8 mouse cellular contexts compared by ENCODE assay signal in the genomic region with DNA sequence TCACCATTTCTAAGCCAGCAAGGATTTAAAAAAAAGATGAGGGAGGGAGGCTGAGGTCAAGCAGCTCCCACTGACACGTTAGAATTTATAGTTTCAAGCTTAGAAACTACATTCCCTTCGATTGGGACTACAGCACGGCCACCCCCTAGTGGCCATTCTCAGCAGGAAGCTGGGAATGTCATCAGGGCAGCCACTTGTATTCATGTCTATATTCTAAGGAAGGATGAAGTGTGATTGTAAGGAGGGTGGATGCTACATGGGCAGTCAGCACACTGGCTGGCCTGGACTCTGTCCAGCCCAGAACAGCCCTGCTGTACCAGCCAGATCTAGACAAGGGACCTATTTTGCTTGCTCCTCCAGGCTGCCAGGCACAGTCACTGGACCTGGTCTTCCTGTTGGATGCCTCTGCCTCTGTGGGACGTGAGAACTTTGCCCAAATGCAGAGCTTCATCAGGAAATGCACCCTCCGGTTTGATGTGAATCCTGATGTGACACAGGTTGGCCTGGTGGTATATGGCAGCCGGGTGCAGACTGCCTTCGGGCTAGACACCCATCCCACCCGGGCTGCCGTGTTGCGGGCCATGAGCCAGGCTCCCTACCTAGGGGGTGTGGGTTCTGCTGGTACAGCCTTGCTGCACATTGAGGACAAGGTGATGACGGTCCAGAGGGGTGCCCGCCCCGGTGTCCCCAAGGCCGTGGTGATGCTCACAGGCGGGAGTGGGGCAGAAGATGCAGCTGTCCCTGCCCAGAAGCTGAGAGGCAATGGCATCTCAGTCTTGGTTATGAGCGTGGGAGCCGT. TPM values are rescaled to one million over a fixed set of nuclear protein-coding genes. Genes with fewer than 3 reads are reported as not detected.
A peak's percentile ranks its signal among the peaks of the same experiment; 100 is the strongest.
DNase-seq lines count a peak whose midpoint lies in the region; ATAC-seq and TF ChIP-seq lines count a peak whose summit lies in the region.

No protein-coding gene starts in this region.

- H3K27ac ChIP-seq in cerebellum, adult 2 months (ENCODE audit: insufficient read depth, low read length), result no peak overlapping the region
- no peak overlapping the region for H3K27ac ChIP-seq in intestine, embryonic 15.5 days
- no peak overlapping the region for H3K27ac ChIP-seq in limb, embryonic 10.5 days
- no peak overlapping the region for H3K27ac ChIP-seq in neural tube, embryonic 13.5 days (replicated peaks)

- 57% methylated on average over 17 of the region's 17 CpGs for WGBS in cerebellum, adult 2 months
- 74% methylated on average over 17 of the region's 17 CpGs for WGBS in intestine, embryonic 15.5 days
- 77% methylated on average over 17 of the region's 17 CpGs for WGBS in limb, embryonic 10.5 days
- WGBS in neural tube, embryonic 13.5 days, result 74% methylated on average over 17 of the region's 17 CpGs

- no peak overlapping the region for H3K4me3 ChIP-seq in cerebellum, adult 2 months (replicated peaks; ENCODE audit: insufficient read depth, low read depth, low read length)
- no peak overlapping the region for H3K4me3 ChIP-seq in C2C12 (ENCODE audit: insufficient read depth, poor library complexity, severe bottlenecking)
- H3K4me3 ChIP-seq in intestine, embryonic 15.5 days (replicated peaks), result no peak overlapping the region
- H3K4me3 ChIP-seq in limb, embryonic 10.5 days, result no peak overlapping the region
- no peak overlapping the region for H3K4me3 ChIP-seq in neural tube, embryonic 13.5 days

- TF ChIP-seq POLR2A in cerebellum, adult 2 months (IDR thresholded peaks at IDR 0.05; ENCODE audit: borderline replicate concordance, insufficient read depth, low read length), result no peak

- no peaks in the 10 kb centered on the region for H3K27me3 ChIP-seq in cerebellum, adult 2 months (ENCODE audit: control insufficient read depth, insufficient read depth, low read length)
- H3K27me3 ChIP-seq in C2C12 (ENCODE audit: control insufficient read depth, insufficient read depth, insufficient read length), result peaks cover 3% of the 10 kb centered on the region
- H3K27me3 ChIP-seq in intestine, embryonic 15.5 days (replicated peaks), result no peaks in the 10 kb centered on the region
- peaks cover 44% of the 10 kb centered on the region; the same call in 1 of the 2 replicates for H3K27me3 ChIP-seq in limb, embryonic 10.5 days (ENCODE audit: low read depth, poor library complexity, severe bottlenecking)
- no peaks in the 10 kb centered on the region for H3K27me3 ChIP-seq in neural tube, embryonic 13.5 days

- peak; percentile 68 for TF ChIP-seq CTCF in cerebellum, adult 2 months (IDR thresholded peaks at IDR 0.05; ENCODE audit: borderline replicate concordance, insufficient read depth, low read depth, low read length)
- peak; percentile 78 for TF ChIP-seq CTCF in C2C12 (IDR thresholded peaks at IDR 0.05; ENCODE audit: control insufficient read depth, insufficient read depth, insufficient read length)

- peaks cover 12% of the 10 kb centered on the region for H3K4me1 ChIP-seq in cerebellum, adult 2 months (ENCODE audit: control insufficient read depth, insufficient read depth, low read length)
- H3K4me1 ChIP-seq in intestine, embryonic 15.5 days (replicated peaks), result 0 out of 2 replicates have a peak, but pooled peaks cover 3% of the 10 kb centered on the region
- peaks cover 43% of the 10 kb centered on the region for H3K4me1 ChIP-seq in limb, embryonic 10.5 days
- H3K4me1 ChIP-seq in neural tube, embryonic 13.5 days (replicated peaks), result peaks cover 13% of the 10 kb centered on the region; the same call in 1 of the 2 replicates

- H3K9ac ChIP-seq in intestine, embryonic 15.5 days, result no peak overlapping the region
- no peak overlapping the region for H3K9ac ChIP-seq in neural tube, embryonic 13.5 days

- ATAC-seq in intestine, embryonic 15.5 days, result peak; percentile 53
- peak; percentile 34; the same call in 1 of the 2 replicates for ATAC-seq in neural tube, embryonic 13.5 days (ENCODE audit: low read depth)
- ATAC-seq in monocyte, adult 5-6 weeks (replicated peaks; ENCODE audit: insufficient number of reproducible peaks, low FRiP score, low TSS enrichment, poor library complexity, severe bottlenecking), result no peak

- H3K4me2 ChIP-seq in intestine, embryonic 15.5 days (replicated peaks), result no peak overlapping the region
- H3K4me2 ChIP-seq in neural tube, embryonic 13.5 days, result no peak overlapping the region

- H3K79me2 ChIP-seq in C2C12 (ENCODE audit: control insufficient read depth, insufficient read depth), result no peaks in the 10 kb centered on the region

- DNase-seq in cerebellum, adult 2 months, result peak in 1 of 2 experiments; percentile 28
- no peak for DNase-seq in cerebellum, adult 8-10 months
- peak; percentile 83 for DNase-seq in embryo, embryonic 10.5 days (ENCODE audit: low spot score)
- DNase-seq in limb, embryonic 10.5 days (ENCODE audit: low spot score), result peak; percentile 70

- H3K9me3 ChIP-seq in intestine, embryonic 15.5 days, result no peaks in the 10 kb centered on the region
- no peaks in the 10 kb centered on the region for H3K9me3 ChIP-seq in limb, embryonic 10.5 days (replicated peaks)
- H3K9me3 ChIP-seq in neural tube, embryonic 13.5 days, result no peaks in the 10 kb centered on the region

- no peaks in the 10 kb centered on the region for H3K79me3 ChIP-seq in C2C12 (ENCODE audit: low read depth)

- no peak overlapping the region for H3ac ChIP-seq in C2C12 (ENCODE audit: control insufficient read depth, insufficient read length, low read depth)

- no peaks in the 10 kb centered on the region for H3K36me3 ChIP-seq in C2C12 (ENCODE audit: control insufficient read depth, insufficient read depth)
- H3K36me3 ChIP-seq in intestine, embryonic 15.5 days, result no peaks in the 10 kb centered on the region
- H3K36me3 ChIP-seq in limb, embryonic 10.5 days, result no peaks in the 10 kb centered on the region
- no peaks in the 10 kb centered on the region for H3K36me3 ChIP-seq in neural tube, embryonic 13.5 days

TF ChIP-seq in C2C12, 6 proteins besides CTCF, POLR2A, EP300 and RAD21:
- TF ChIP-seq USF1 (IDR thresholded peaks at IDR 0.05; ENCODE audit: low read depth) (no peak), FOSL1 (IDR thresholded peaks at IDR 0.05; ENCODE audit: insufficient read depth, low read length, poor library complexity, severe bottlenecking) (no peak)

RNA-seq across cellular contexts. Expression of a gene that starts 34.6 kb away (rescaled TPM):
- 0.05 TPM in 1 of 2 replicates, not detected in the other for polyA plus RNA-seq in cerebellum, adult 2 months (2012; rRNA removed)
- polyA plus RNA-seq in C2C12 (2012; fragmentation: generic; extraction: Trizol), result 0.02 TPM
- polyA plus RNA-seq in intestine, embryonic 15.5 days (2015; fragmentation: Nextera tagmentation; extraction: Ambion mirVana), result 0.90 and 1.0 TPM in 2 replicates
- polyA plus RNA-seq in limb, embryonic 10.5 days (2016; fragmentation: Nextera tagmentation; extraction: Ambion mirVana), result 3.7 and 4.9 TPM in 2 replicates
- 1.0 and 1.2 TPM in 2 replicates for polyA plus RNA-seq in neural tube, embryonic 13.5 days (2015; fragmentation: Nextera tagmentation; extraction: Ambion mirVana)
- total RNA-seq in monocyte, adult 5-6 weeks (2017), result not detected in 3 replicates
